Mouse (Mus musculus): ENCODE results near the gene Fam217a. TPM values are rescaled to one million over a fixed set of nuclear protein-coding genes. Genes with fewer than 3 reads are reported as not detected.
"Not testable (repeated sequence)": the region's sequence is repeated elsewhere in the genome, so short reads cannot be mapped to it uniquely, and the experiment has no call there.

Fam217a gene
- polyA plus RNA-seq, 1 experiment from 2014 or later, result 0.84 TPM

GRCm38 (mm10) chr13:34861166-34861565 lies 62.9 kb downstream of the Fam217a start:
- H3K27ac ChIP-seq; H3K36me3 ChIP-seq; H3K4me2 ChIP-seq (replicated peaks); H3K4me1 ChIP-seq; H3K27me3 ChIP-seq (replicated peaks); H3K4me3 ChIP-seq; H3K9me3 ChIP-seq; H3K9ac ChIP-seq; ATAC-seq (ENCODE audit: low FRiP score, low read depth): not testable (repeated sequence)
- WGBS, result 44% methylated on average over 5 of the region's 8 CpGs

Other genes starting within 250 kb of the Fam217a start
- not detected in 2 replicates for gene Fam50b, start 189.5 kb downstream of the Fam217a start, polyA plus RNA-seq (2016; fragmentation: Nextera tagmentation; extraction: Ambion mirVana)
- 81.2 and 88.8 TPM in 2 replicates for gene Prpf4b, start 49.0 kb downstream of the Fam217a start, polyA plus RNA-seq (2016; fragmentation: Nextera tagmentation; extraction: Ambion mirVana)
- gene 4933417A18Rik, start 99 bp upstream of the Fam217a start, polyA plus RNA-seq (2016; fragmentation: Nextera tagmentation; extraction: Ambion mirVana), result not detected in 2 replicates
- 0.45 and 0.52 TPM in 2 replicates for gene Eci3, start 39.5 kb upstream of the Fam217a start, polyA plus RNA-seq (2016; fragmentation: Nextera tagmentation; extraction: Ambion mirVana)
- gene Eci2, start 102.8 kb upstream of the Fam217a start, polyA plus RNA-seq (2016; fragmentation: Nextera tagmentation; extraction: Ambion mirVana), result 113 and 119 TPM in 2 replicates

Measured in neural tube, embryonic 12.5 days (tissue).